Mouse (Mus musculus) hindbrain, embryonic 10.5 days (tissue): ENCODE data around the gene Serpinc1. TPM values are rescaled to one million over a fixed set of nuclear protein-coding genes. Genes with fewer than 3 reads are reported as not detected.

Experiments used
- DNase-seq: peaks from one replicate; pipeline ENCODE4 v3.0.0-alpha.2; 2017; ENCODE audit warnings: low spot score
- H3K27ac ChIP-seq: fragments of 300-500 bp; sonication (generic); 2 replicates; pipeline ENCODE4 v1.5.1; 2016; ENCODE audit warnings: mild to moderate bottlenecking, moderate library complexity
- H3K27me3 ChIP-seq: fragments of 300-500 bp; sonication (generic); 2 replicates; pipeline ENCODE4 v1.6.1; 2016; ENCODE audit warnings: mild to moderate bottlenecking; ENCODE audit not compliant: poor library complexity, insufficient read depth, severe bottlenecking
- H3K36me3 ChIP-seq: fragments of 300-500 bp; sonication (generic); 2 replicates; pipeline ENCODE4 v1.6.1; 2016; ENCODE audit warnings: mild to moderate bottlenecking, moderate library complexity
- H3K4me1 ChIP-seq: fragments of 300-500 bp; sonication (generic); replicated peaks from 2 replicates; pipeline ENCODE4 v1.6.1; 2016; ENCODE audit warnings: mild to moderate bottlenecking
- H3K4me3 ChIP-seq: fragments of 300-500 bp; sonication (generic); 2 replicates; pipeline ENCODE4 v1.5.1; 2016; ENCODE audit warnings: mild to moderate bottlenecking, moderate library complexity
- H3K9me3 ChIP-seq: fragments of 300-500 bp; sonication (generic); 2 replicates; pipeline ENCODE4 v1.6.1; 2016; ENCODE audit warnings: mild to moderate bottlenecking, moderate library complexity
- WGBS: fragments of 180-500 bp; shearing (Covaris S2); methylation state at CpG from one replicate; pipeline ENCODE4 v1.1.7; 2016; 5-methylcytosine and 5-hydroxymethylcytosine counted together
- polyA plus RNA-seq: library from polyadenylated mRNA; unstranded; fragments of >200 nt; fragmentation: Nextera tagmentation; extraction: Ambion mirVana; gene quantifications from 2 replicates; pipeline ENCODE4 v1.2.1, GENCODE M21; 2016

The Serpinc1 gene
- polyA plus RNA-seq, 1 experiment from 2014 or later = 1.4 TPM

GRCm38 (mm10) chr1:161030058-161030457 is 51.7 kb downstream of the Serpinc1 start:
- WGBS = 97% methylated on average over 3 of the region's 3 CpGs
- no peak for DNase-seq

GRCm38 (mm10) chr1:161031881-161032280 is 53.5 kb downstream of the Serpinc1 start:
- Histone ChIP-seq H3K4me1 (peaks cover 13% of the 10 kb centered on the region), H3K36me3 (peaks cover 59% of the 10 kb centered on the region), H3K27ac (no peak overlapping the region), H3K27me3 (no peaks in the 10 kb centered on the region), H3K9me3 (no peaks in the 10 kb centered on the region), H3K4me3 (no peak overlapping the region)
- WGBS = 94% methylated on average over 9 of the region's 9 CpGs
- DNase-seq = no peak

More at GRCm38 (mm10) chr1:161030058-161030457, 51.7 kb downstream of the Serpinc1 start:
- Histone ChIP-seq H3K27ac (no peak overlapping the region), H3K9me3 (no peaks in the 10 kb centered on the region), H3K4me3 (no peak overlapping the region), H3K36me3 (peaks cover 53% of the 10 kb centered on the region), H3K4me1 (peaks cover 10% of the 10 kb centered on the region), H3K27me3 (no peaks in the 10 kb centered on the region)

GRCm38 (mm10) chr1:161032345-161032744 is 54.0 kb downstream of the Serpinc1 start:
- 89% methylated on average over 7 of the region's 7 CpGs for WGBS
- Histone ChIP-seq H3K4me1 (peaks cover 17% of the 10 kb centered on the region), H3K4me3 (no peak overlapping the region), H3K27me3 (no peaks in the 10 kb centered on the region), H3K36me3 (peaks cover 59% of the 10 kb centered on the region), H3K27ac (no peak overlapping the region), H3K9me3 (no peaks in the 10 kb centered on the region)
- no peak for DNase-seq

- WGBS = 3% methylated on average over 21 of the region's 21 CpGs
- DNase-seq = no peak
- peak overlapping the region; percentile 96 for H3K27ac ChIP-seq
- H3K36me3 ChIP-seq = peaks cover 72% of the 10 kb centered on the region
- H3K4me1 ChIP-seq = peaks cover 25% of the 10 kb centered on the region
- peak overlapping the region; percentile 87 for H3K4me3 ChIP-seq
- H3K9me3 ChIP-seq = no peaks in the 10 kb centered on the region
- no peaks in the 10 kb centered on the region for H3K27me3 ChIP-seq
These were observed 55.6 kb downstream of the Serpinc1 start for GRCm38 (mm10) chr1:161033856-161034434.

- Histone ChIP-seq H3K4me3 (peak within 1 kb of the TSS; percentile 87), H3K27ac (peak within 1 kb of the TSS; percentile 96), H3K27me3 (no peaks in the 10 kb centered on the region), H3K9me3 (no peaks in the 10 kb centered on the region), H3K4me1 (peaks cover 25% of the 10 kb centered on the region), H3K36me3 (peaks cover 71% of the 10 kb centered on the region)
- DNase-seq = peak; percentile 100
- WGBS = under 1% methylated on average over 76 of the region's 76 CpGs
These were observed 56.3 kb downstream of the Serpinc1 start, which contains the start of gene Zbtb37 for GRCm38 (mm10) chr1:161034435-161035280. Gene Zbtb37, minus strand, starts transcription at chr1:161034849.

- peak overlapping the region; percentile 87 for H3K4me3 ChIP-seq
- H3K4me1 ChIP-seq = peaks cover 25% of the 10 kb centered on the region
- WGBS = under 1% methylated on average over 14 of the region's 14 CpGs
- H3K9me3 ChIP-seq = no peaks in the 10 kb centered on the region
- peak overlapping the region; percentile 96 for H3K27ac ChIP-seq
- peaks cover 64% of the 10 kb centered on the region for H3K36me3 ChIP-seq
- no peak for DNase-seq
- no peaks in the 10 kb centered on the region for H3K27me3 ChIP-seq
These were observed 56.9 kb downstream of the Serpinc1 start for GRCm38 (mm10) chr1:161035281-161035785.

- H3K27ac ChIP-seq = peak overlapping the region; percentile 96
- no peaks in the 10 kb centered on the region for H3K9me3 ChIP-seq
- peak overlapping the region; percentile 87 for H3K4me3 ChIP-seq
- no peak for DNase-seq
- peaks cover 25% of the 10 kb centered on the region for H3K4me1 ChIP-seq
- H3K27me3 ChIP-seq = no peaks in the 10 kb centered on the region
- under 1% methylated on average over 6 of the region's 6 CpGs for WGBS
- H3K36me3 ChIP-seq = peaks cover 59% of the 10 kb centered on the region
These were observed 57.5 kb downstream of the Serpinc1 start for GRCm38 (mm10) chr1:161035786-161036404.

GRCm38 (mm10) chr1:161036411-161036841 is 58.0 kb downstream of the Serpinc1 start:
- Histone ChIP-seq H3K27me3 (no peaks in the 10 kb centered on the region), H3K4me3 (peak overlapping the region; percentile 87), H3K27ac (peak overlapping the region; percentile 96), H3K36me3 (peaks cover 54% of the 10 kb centered on the region), H3K4me1 (peaks cover 25% of the 10 kb centered on the region), H3K9me3 (no peaks in the 10 kb centered on the region)
- peak; percentile 39 for DNase-seq
- under 1% methylated on average over 5 of the region's 5 CpGs for WGBS

GRCm38 (mm10) chr1:161037026-161037425 is 58.6 kb downstream of the Serpinc1 start:
- Histone ChIP-seq H3K27me3 (no peaks in the 10 kb centered on the region), H3K36me3 (peaks cover 54% of the 10 kb centered on the region), H3K27ac (peak overlapping the region; percentile 96), H3K9me3 (no peaks in the 10 kb centered on the region), H3K4me1 (peaks cover 25% of the 10 kb centered on the region), H3K4me3 (peak overlapping the region; percentile 87)
- 2% methylated on average over 1 of the region's 1 CpGs for WGBS
- no peak for DNase-seq

GRCm38 (mm10) chr1:161037599-161037998 is 59.2 kb downstream of the Serpinc1 start:
- Histone ChIP-seq H3K36me3 (peaks cover 54% of the 10 kb centered on the region), H3K4me1 (peaks cover 25% of the 10 kb centered on the region), H3K27me3 (no peaks in the 10 kb centered on the region), H3K9me3 (no peaks in the 10 kb centered on the region), H3K27ac (peak overlapping the region; percentile 96), H3K4me3 (peak overlapping the region; percentile 87)
- WGBS = 37% methylated on average over 3 of the region's 3 CpGs
- no peak for DNase-seq

- no peak for DNase-seq
- peaks cover 56% of the 10 kb centered on the region for H3K36me3 ChIP-seq
- peaks cover 25% of the 10 kb centered on the region for H3K4me1 ChIP-seq
- peak overlapping the region; percentile 96; the same call in 1 of the 2 replicates for H3K27ac ChIP-seq
- peak overlapping the region; percentile 87 for H3K4me3 ChIP-seq
- WGBS = 42% methylated on average over 3 of the region's 3 CpGs
- no peaks in the 10 kb centered on the region for H3K9me3 ChIP-seq
- no peaks in the 10 kb centered on the region for H3K27me3 ChIP-seq
These were observed 59.6 kb downstream of the Serpinc1 start for GRCm38 (mm10) chr1:161038004-161038403.

GRCm38 (mm10) chr1:161038968-161039721 is 60.8 kb downstream of the Serpinc1 start:
- WGBS = 9% methylated on average over 3 of the region's 3 CpGs
- Histone ChIP-seq H3K27ac (no peak overlapping the region), H3K36me3 (peaks cover 68% of the 10 kb centered on the region), H3K9me3 (no peaks in the 10 kb centered on the region), H3K4me3 (no peak overlapping the region), H3K4me1 (peaks cover 15% of the 10 kb centered on the region), H3K27me3 (no peaks in the 10 kb centered on the region)
- DNase-seq = peak; percentile 38
